Mouse (Mus musculus) liver, embryonic 12.5 days (tissue): ENCODE measurements at regions not wholly inside any gene's neighbourhood (a gene's known extent, or its start where the extent isn't known, plus 50 kb on each side); places are given as distances from the start of the nearest gene placed in this dataset.

Experiments
- ATAC-seq: fragments of 200-750 bp; cut with Nextera tagmentation; 2 replicates; pipeline ENCODE4 v1.8.0; 2017; ENCODE audit warnings: moderate number of reproducible peaks, mild to moderate bottlenecking, moderate library complexity
- H3K27ac ChIP-seq: fragments of 300-500 bp; sonication (generic); 2 replicates; pipeline ENCODE4 v1.5.1; 2016; ENCODE audit warnings: mild to moderate bottlenecking
- H3K27me3 ChIP-seq: fragments of 300-500 bp; sonication (generic); replicated peaks from 2 replicates; pipeline ENCODE4 v1.6.1; 2016; ENCODE audit warnings: mild to moderate bottlenecking, moderate library complexity
- H3K36me3 ChIP-seq: fragments of 300-500 bp; sonication (generic); 2 replicates; pipeline ENCODE4 v1.6.1; 2016; ENCODE audit warnings: mild to moderate bottlenecking, moderate library complexity
- H3K4me1 ChIP-seq: fragments of 300-500 bp; sonication (generic); 2 replicates; pipeline ENCODE4 v1.6.1; 2016
- H3K4me2 ChIP-seq: fragments of 300-500 bp; sonication (generic); 2 replicates; pipeline ENCODE4 v1.6.1; 2016; ENCODE audit warnings: mild to moderate bottlenecking, moderate library complexity
- H3K4me3 ChIP-seq: fragments of 300-500 bp; sonication (generic); 2 replicates; pipeline ENCODE4 v1.5.1; 2016; ENCODE audit warnings: mild to moderate bottlenecking, moderate library complexity
- H3K9ac ChIP-seq: fragments of 300-500 bp; sonication (generic); 2 replicates; pipeline ENCODE4 v1.6.1; 2016; ENCODE audit warnings: mild to moderate bottlenecking, moderate library complexity
- H3K9me3 ChIP-seq: fragments of 300-500 bp; sonication (generic); replicated peaks from 2 replicates; pipeline ENCODE4 v1.6.1; 2016; ENCODE audit warnings: mild to moderate bottlenecking, moderate library complexity
- WGBS: fragments of 180-500 bp; shearing (Covaris S2); methylation state at CpG from one replicate; pipeline ENCODE4 v1.1.7; 2016; ENCODE audit not compliant: insufficient replicate concordance; 5-methylcytosine and 5-hydroxymethylcytosine counted together

DNA sequence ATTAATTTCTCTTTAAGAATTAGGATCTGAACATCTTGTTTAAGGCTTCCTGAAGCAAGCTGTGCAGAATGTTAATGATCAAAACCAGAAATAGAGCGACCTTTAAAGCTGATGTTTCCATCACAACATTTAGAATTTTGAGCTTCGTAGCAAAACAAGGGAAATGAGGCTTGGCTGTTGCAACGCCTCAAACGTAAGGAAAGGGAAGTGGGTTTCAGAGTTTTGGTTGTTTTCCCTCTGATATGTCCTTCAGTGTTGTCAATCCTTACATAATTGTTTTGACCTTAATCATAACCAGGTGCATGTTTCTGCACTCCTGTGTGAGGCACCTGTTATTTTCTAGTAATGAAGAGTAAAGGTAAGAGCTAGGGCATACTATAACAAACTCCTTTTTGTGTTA lies 445.3 kb downstream of the Bckdhb start:
- no peaks in the 10 kb centered on the region for H3K9me3 ChIP-seq
- H3K27me3 ChIP-seq: no peaks in the 10 kb centered on the region
- no peak for ATAC-seq
- WGBS: 26% methylated on average over 4 of the region's 4 CpGs
- H3K4me2 ChIP-seq: no peak overlapping the region
- H3K36me3 ChIP-seq: no peaks in the 10 kb centered on the region
- H3K27ac ChIP-seq: no peak overlapping the region
- no peaks in the 10 kb centered on the region for H3K4me1 ChIP-seq
- H3K9ac ChIP-seq: no peak overlapping the region
- no peak overlapping the region for H3K4me3 ChIP-seq

DNA sequence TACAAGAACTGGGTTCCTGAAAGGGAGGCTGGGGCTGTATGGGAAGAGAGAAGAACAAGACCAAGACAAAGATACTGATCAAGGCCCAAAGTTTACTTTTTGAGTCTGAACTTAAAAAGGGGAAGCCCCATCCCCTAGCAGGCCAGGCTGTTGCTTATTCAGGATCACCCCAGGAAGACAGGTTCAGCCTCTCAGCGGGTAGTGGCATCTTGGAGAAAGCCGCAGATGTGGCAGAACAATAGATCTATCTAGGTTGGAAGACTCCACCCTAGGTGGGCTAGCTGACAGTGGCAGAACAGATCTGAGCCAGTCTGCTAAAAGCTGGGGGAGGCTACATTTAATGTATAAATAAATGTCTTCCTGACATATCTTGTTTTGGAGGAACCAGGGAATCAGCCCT lies 450.8 kb downstream of the Bckdhb start:
- WGBS: 64% methylated on average over 2 of the region's 2 CpGs
- Histone ChIP-seq H3K27me3 (no peaks in the 10 kb centered on the region), H3K4me3 (no peak overlapping the region), H3K36me3 (no peaks in the 10 kb centered on the region), H3K4me1 (no peaks in the 10 kb centered on the region), H3K4me2 (no peak overlapping the region), H3K9me3 (no peaks in the 10 kb centered on the region), H3K9ac (no peak overlapping the region), H3K27ac (no peak overlapping the region)
- no peak for ATAC-seq

DNA sequence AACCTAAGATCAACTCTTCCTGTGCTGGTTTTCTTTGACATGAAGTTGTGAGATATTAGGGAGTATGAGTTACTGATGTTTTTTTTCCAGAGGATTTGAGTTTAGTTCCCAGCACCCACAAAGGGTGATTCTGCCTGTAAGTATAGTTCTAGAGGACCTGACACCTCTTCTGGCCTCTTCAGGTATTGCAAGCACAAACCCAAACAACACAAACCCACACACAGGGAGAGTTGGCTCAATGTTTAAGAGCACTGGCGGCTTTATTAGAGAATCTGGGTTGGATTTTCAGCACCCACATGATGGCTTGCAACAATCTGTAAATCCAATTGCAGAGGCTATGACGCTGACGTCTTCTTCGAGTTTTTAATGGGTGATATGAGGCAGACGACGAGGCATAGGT lies 451.7 kb downstream of the Bckdhb start:
- H3K36me3 ChIP-seq: no peaks in the 10 kb centered on the region
- H3K27me3 ChIP-seq: no peaks in the 10 kb centered on the region
- H3K9me3 ChIP-seq: no peaks in the 10 kb centered on the region
- no peak overlapping the region for H3K9ac ChIP-seq
- no peak overlapping the region for H3K4me3 ChIP-seq
- no peak overlapping the region for H3K27ac ChIP-seq
- no peak overlapping the region for H3K4me2 ChIP-seq
- H3K4me1 ChIP-seq: no peaks in the 10 kb centered on the region
- ATAC-seq: no peak
- 78% methylated on average over 6 of the region's 6 CpGs for WGBS

DNA sequence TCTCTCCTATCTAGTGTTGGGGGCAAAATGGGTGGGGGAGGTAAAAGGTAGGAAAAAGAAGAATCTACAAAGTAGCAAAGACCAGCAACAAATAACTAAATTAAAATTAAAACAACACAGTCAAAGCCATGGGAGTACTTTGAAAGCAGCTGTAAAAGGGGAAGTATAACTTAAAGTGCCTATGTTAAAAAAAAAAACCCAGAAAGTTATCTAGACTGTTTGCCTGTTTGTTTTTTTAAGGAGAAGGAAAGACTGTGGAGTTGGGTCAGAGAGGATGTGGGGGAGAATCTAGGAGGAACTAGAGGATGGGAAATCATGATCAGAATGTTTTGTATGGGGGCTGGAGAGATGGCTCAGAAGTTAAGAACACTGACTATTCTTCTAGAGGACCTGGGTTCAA lies 457.0 kb downstream of the Bckdhb start:
- no peaks in the 10 kb centered on the region for H3K27me3 ChIP-seq
- H3K4me3 ChIP-seq: no peak overlapping the region
- no peaks in the 10 kb centered on the region for H3K9me3 ChIP-seq
- H3K9ac ChIP-seq: no peak overlapping the region
- no peak overlapping the region for H3K27ac ChIP-seq
- no peaks in the 10 kb centered on the region for H3K36me3 ChIP-seq
- no peaks in the 10 kb centered on the region for H3K4me1 ChIP-seq
- H3K4me2 ChIP-seq: no peak overlapping the region
- no peak for ATAC-seq

DNA sequence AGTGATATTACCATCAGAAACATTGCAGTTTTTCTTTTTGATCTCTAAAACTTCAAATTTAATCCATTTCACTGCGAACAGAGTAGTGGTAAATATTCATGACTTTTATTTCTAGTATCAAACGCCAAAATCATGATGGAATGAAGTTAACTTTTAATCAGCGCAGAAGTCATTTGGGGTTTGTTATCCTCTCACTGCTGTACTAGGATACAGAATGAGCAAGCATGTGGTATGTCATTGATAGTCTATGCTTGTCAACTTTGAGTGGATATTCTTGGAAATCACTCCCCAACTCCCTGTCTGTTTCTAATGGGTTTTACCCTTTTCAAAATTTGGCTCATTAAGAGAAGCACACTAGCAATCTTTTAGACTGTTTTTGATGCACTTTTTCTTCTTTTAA lies 464.9 kb downstream of the Bckdhb start:
- Histone ChIP-seq H3K9me3 (no peaks in the 10 kb centered on the region), H3K27ac (no peak overlapping the region), H3K4me2 (no peak overlapping the region), H3K4me3 (no peak overlapping the region), H3K36me3 (no peaks in the 10 kb centered on the region), H3K27me3 (no peaks in the 10 kb centered on the region), H3K9ac (no peak overlapping the region), H3K4me1 (no peaks in the 10 kb centered on the region)
- WGBS: 65% methylated on average over 3 of the region's 3 CpGs
- no peak for ATAC-seq

DNA sequence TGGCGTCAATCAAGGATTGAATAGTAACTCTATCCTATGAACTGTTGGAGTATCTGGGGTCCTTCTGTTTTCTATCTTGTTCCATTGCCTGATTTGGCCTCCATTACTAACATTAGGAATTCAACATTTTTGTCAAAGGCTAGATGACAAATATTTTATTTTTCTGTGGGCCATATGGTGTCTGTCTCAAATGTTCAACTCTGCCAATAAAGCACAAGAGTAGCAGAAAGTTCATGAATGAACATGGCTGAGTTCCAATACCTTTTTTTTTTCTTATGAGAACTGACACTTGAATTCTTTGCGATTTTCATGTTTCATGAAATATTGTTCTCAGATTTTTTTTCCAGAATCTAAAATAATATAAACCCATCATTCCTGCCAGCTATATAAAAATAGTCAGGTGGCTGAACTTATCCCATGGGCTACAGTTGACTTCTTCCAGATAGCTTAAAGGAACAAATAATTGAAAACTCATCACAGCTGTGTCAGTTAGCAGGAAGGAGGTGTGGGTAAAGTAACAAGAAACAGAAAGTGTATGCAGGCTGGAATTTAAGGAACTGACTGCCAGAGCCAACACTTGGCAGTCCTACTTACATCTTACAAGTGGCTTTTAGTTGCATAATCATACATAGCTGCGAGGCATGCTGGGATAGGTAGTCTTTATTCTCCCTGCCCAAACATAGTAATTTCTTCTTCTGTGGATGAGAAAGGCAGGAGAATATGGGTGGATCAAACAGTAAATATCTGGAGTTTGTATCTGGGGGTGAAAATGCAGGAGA lies 469.8 kb downstream of the Bckdhb start:
- no peak overlapping the region for H3K9ac ChIP-seq
- WGBS: 67% methylated on average over 3 of the region's 3 CpGs
- no peaks in the 10 kb centered on the region for H3K9me3 ChIP-seq
- no peaks in the 10 kb centered on the region for H3K27me3 ChIP-seq
- no peak for ATAC-seq
- H3K4me1 ChIP-seq: no peaks in the 10 kb centered on the region
- no peak overlapping the region for H3K4me3 ChIP-seq
- no peak overlapping the region for H3K27ac ChIP-seq
- no peak overlapping the region for H3K4me2 ChIP-seq
- no peaks in the 10 kb centered on the region for H3K36me3 ChIP-seq

DNA sequence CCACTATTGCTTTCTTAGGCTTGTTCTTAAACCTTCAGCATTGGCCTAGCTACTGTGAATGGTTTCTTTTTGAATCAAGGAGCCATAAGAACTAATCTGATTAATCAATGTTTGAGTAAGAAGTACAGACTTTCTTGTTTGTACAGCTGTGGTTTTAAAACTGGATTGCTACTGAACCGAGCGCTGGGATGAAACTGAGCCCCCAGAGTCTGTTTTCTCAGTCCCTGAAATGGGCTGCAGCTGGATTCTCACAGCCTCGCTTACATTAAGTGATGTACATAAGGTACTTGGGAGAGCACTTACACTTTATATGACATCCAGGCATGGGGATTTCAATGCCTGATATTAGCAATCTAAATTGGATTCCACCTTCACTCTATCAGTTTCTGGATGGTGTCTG lies 474.5 kb downstream of the Bckdhb start:
- H3K9me3 ChIP-seq: no peaks in the 10 kb centered on the region
- no peaks in the 10 kb centered on the region for H3K4me1 ChIP-seq
- H3K36me3 ChIP-seq: no peaks in the 10 kb centered on the region
- no peak for ATAC-seq
- no peaks in the 10 kb centered on the region for H3K27me3 ChIP-seq
- H3K27ac ChIP-seq: no peak overlapping the region
- 74% methylated on average over 3 of the region's 3 CpGs for WGBS
- H3K4me2 ChIP-seq: no peak overlapping the region
- no peak overlapping the region for H3K4me3 ChIP-seq
- no peak overlapping the region for H3K9ac ChIP-seq

DNA sequence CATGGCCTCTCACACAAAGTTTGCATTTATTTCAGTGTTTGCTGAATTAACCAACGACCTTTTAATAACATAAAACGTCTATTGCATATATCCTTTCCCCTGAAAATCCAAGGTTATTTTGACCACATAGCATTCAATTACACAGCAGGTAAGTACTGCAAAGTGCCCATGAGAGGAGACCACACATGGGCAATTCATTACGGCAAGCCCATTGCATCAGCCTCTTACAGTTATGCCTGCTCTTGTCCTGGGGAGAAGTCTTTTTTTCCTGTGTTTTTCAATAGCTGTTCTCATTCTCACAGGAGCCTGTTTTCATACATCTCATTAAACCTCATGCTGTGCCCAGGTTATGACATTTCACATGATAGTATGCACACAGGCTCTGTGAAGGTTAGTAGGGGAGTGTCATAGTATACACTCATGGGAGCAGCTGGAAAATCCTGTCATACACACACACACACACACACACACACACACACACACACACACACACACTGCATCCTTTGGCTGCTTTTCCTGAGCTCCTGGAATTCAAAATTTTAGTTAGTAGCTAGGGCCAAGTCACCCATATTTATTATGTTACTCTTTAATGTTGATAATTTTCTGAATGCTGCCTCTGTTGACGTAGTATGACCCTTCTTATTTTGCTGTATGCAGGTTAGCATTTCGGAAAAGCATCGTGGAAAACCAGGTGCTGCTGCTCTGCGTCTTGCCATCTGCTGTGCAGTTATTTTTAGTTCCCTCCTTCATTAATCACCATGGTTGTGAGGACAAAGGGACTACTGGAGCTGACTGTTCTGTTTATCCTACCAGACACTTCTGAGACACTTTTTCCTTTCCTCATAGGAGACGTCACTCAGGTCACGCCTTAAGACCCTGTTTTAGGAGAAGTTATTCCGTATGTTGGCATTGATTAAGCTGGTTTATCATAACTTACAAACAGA lies 483.6 kb downstream of the Bckdhb start:
- H3K9me3 ChIP-seq: no peaks in the 10 kb centered on the region
- no peak overlapping the region for H3K4me2 ChIP-seq
- no peaks in the 10 kb centered on the region for H3K27me3 ChIP-seq
- WGBS: 57% methylated on average over 10 of the region's 10 CpGs
- no peaks in the 10 kb centered on the region for H3K36me3 ChIP-seq
- no peak overlapping the region for H3K27ac ChIP-seq
- no peaks in the 10 kb centered on the region for H3K4me1 ChIP-seq
- H3K4me3 ChIP-seq: no peak overlapping the region
- ATAC-seq: no peak
- H3K9ac ChIP-seq: no peak overlapping the region
